ENCODE assay signal across 27 mouse cellular contexts in genomic region chr4:133980496-133980895, GRCm38 (mm10). TPM values are rescaled to one million over a fixed set of nuclear protein-coding genes. Genes with fewer than 3 reads are reported as not detected.
DNase-seq lines count a peak whose midpoint lies in the region; ATAC-seq lines count a peak whose summit lies in the region.
"Had no signal": no experiment of that assay in that cellular context is flagged by ENCODE, and none has a peak within 500 bp of the region (broad histone marks: within the 10 kb centered on the region; RNA-seq: fewer than 3 reads in every experiment).

No protein-coding gene starts in this region.

- no peak overlapping the region for H3K4me3 ChIP-seq in heart, embryonic 13.5 days
- H3K4me3 ChIP-seq in intestine, embryonic 15.5 days (replicated peaks): no peak overlapping the region
- H3K4me3 ChIP-seq: forebrain, embryonic 12.5 days; kidney, embryonic 15.5 days; liver, embryonic 12.5 days; midbrain, embryonic 10.5 days had no signal

- 34% methylated on average over 5 of the region's 5 CpGs for WGBS in heart, embryonic 13.5 days
- 77% methylated on average over 5 of the region's 5 CpGs for WGBS in intestine, embryonic 15.5 days

- H3K4me1 ChIP-seq in heart, embryonic 13.5 days: peaks cover 21% of the 10 kb centered on the region
- H3K4me1 ChIP-seq in intestine, embryonic 15.5 days (replicated peaks): no peaks in the 10 kb centered on the region
- H3K4me1 ChIP-seq: forebrain, embryonic 12.5 days; kidney, embryonic 15.5 days; liver, embryonic 12.5 days; midbrain, embryonic 10.5 days had no signal

- H3K9me3 ChIP-seq in heart, embryonic 13.5 days: no peaks in the 10 kb centered on the region
- no peaks in the 10 kb centered on the region for H3K9me3 ChIP-seq in intestine, embryonic 15.5 days
- H3K9me3 ChIP-seq: forebrain, embryonic 12.5 days; kidney, embryonic 15.5 days; liver, embryonic 12.5 days; midbrain, embryonic 10.5 days had no signal

- H3K27me3 ChIP-seq in heart, embryonic 13.5 days (replicated peaks): no peaks in the 10 kb centered on the region
- H3K27me3 ChIP-seq in intestine, embryonic 15.5 days (replicated peaks): no peaks in the 10 kb centered on the region
- H3K27me3 ChIP-seq: forebrain, embryonic 12.5 days; kidney, embryonic 15.5 days; liver, embryonic 12.5 days; Patski had no signal

- no peak for ATAC-seq in heart, embryonic 13.5 days (ENCODE audit: extremely low read depth, insufficient number of reproducible peaks, low FRiP score, low TSS enrichment)
- ATAC-seq in intestine, embryonic 15.5 days: no peak
- ATAC-seq: hindbrain, embryonic 16.5 days; intestine, postnatal 0 days; liver, embryonic 12.5 days; Patski had no signal

- peak; percentile 66 for DNase-seq in MN1 (ENCODE audit: low spot score)
- DNase-seq in heart, adult 18-20 months: peak; percentile 75 to 82
- peak; percentile 64 for DNase-seq in heart, postnatal 4 days
- DNase-seq in Muller cell, postnatal 12 days (ENCODE audit: inconsistent ontology term): no peak
- DNase-seq in yolk sac, embryonic 10.5 days (ENCODE audit: low spot score): no peak
- DNase-seq: adrenal gland, postnatal 14 days; cerebellum, adult 9-11 months; kidney, postnatal 4 days; lung, adult 2 months; lung, postnatal 36 days; retina, postnatal 1 day; right cerebral cortex, postnatal 4 days; thymus, postnatal 14 days had no signal

- peak overlapping the region; percentile 90 for H3K27ac ChIP-seq in heart, embryonic 13.5 days (replicated peaks)
- no peak overlapping the region for H3K27ac ChIP-seq in intestine, embryonic 15.5 days
- H3K27ac ChIP-seq: forebrain, embryonic 12.5 days; kidney, embryonic 15.5 days; liver, embryonic 12.5 days; midbrain, embryonic 10.5 days had no signal

- H3K4me2 ChIP-seq in heart, embryonic 13.5 days: peak overlapping the region; percentile 42
- no peak overlapping the region for H3K4me2 ChIP-seq in intestine, embryonic 15.5 days (replicated peaks)
- H3K4me2 ChIP-seq: forebrain, embryonic 12.5 days; kidney, embryonic 15.5 days; liver, embryonic 12.5 days had no signal

- peak overlapping the region; percentile 37 for H3K9ac ChIP-seq in heart, embryonic 13.5 days
- H3K9ac ChIP-seq in intestine, embryonic 15.5 days: no peak overlapping the region
- H3K9ac ChIP-seq: forebrain, embryonic 12.5 days; kidney, embryonic 15.5 days; liver, embryonic 12.5 days had no signal

- peaks cover 70% of the 10 kb centered on the region for H3K36me3 ChIP-seq in heart, embryonic 13.5 days
- H3K36me3 ChIP-seq in intestine, embryonic 15.5 days: peaks cover 15% of the 10 kb centered on the region

RNA-seq across cellular contexts. Expression of gene Hmgn2, which starts 12.0 kb away (rescaled TPM):
- total RNA-seq in heart, adult 18-20 months (2021): 100 to 1,000 TPM; 106 to 113 TPM
- polyA plus RNA-seq in heart, embryonic 13.5 days (2015; fragmentation: Nextera tagmentation; extraction: Ambion mirVana): 1,526 and 1,676 TPM in 2 replicates
- 100 to 1,000 TPM; 484 to 489 TPM for total RNA-seq in heart, postnatal 4 days (2021)
- 1,763 and 2,086 TPM in 2 replicates for polyA plus RNA-seq in intestine, embryonic 15.5 days (2015; fragmentation: Nextera tagmentation; extraction: Ambion mirVana)

RNA-seq across cellular contexts. Expression of gene Dhdds, which starts 20.2 kb away (rescaled TPM):
- 10 to 100 TPM; 29.9 to 31.9 TPM for total RNA-seq in heart, adult 18-20 months (2021)
- polyA plus RNA-seq in heart, embryonic 13.5 days (2015; fragmentation: Nextera tagmentation; extraction: Ambion mirVana): 31.0 and 33.6 TPM in 2 replicates
- total RNA-seq in heart, postnatal 4 days (2021): 10 to 100 TPM; 39.1 to 40.7 TPM
- 40.3 and 41.9 TPM in 2 replicates for polyA plus RNA-seq in intestine, embryonic 15.5 days (2015; fragmentation: Nextera tagmentation; extraction: Ambion mirVana)

RNA-seq across cellular contexts. Expression of gene Lin28a, which starts 38.1 kb away (rescaled TPM):
- not detected for total RNA-seq in heart, adult 18-20 months (2021)
- polyA plus RNA-seq in heart, embryonic 13.5 days (2015; fragmentation: Nextera tagmentation; extraction: Ambion mirVana): 0.25 and 0.27 TPM in 2 replicates
- total RNA-seq in heart, postnatal 4 days (2021): under 1 TPM; 0.27 to 0.29 TPM
- 0.05 and 0.10 TPM in 2 replicates for polyA plus RNA-seq in intestine, embryonic 15.5 days (2015; fragmentation: Nextera tagmentation; extraction: Ambion mirVana)
- total RNA-seq: adrenal gland, postnatal 14 days; heart, postnatal 36 days; layer of hippocampus, postnatal 10 days; left cerebral cortex, adult 8-10 months had no signal
- polyA plus RNA-seq: cortical plate, adult 2 months; frontal cortex, adult 2 months; intestine, postnatal 0 days; Patski had no signal

Comparison
In these comparisons a context has a peak if more than half of its experiments do, and no peak if none do; other contexts are left out.
1. RNA of gene Hmgn2, which starts 12.0 kb away (total RNA-seq): 484 to 489 TPM in heart, postnatal 4 days; 106 to 113 TPM in heart, adult 18-20 months; every median in the first group is over 4 times any median in the second.
2. DNase-seq: peak in MN1 (single experiment), heart, adult 18-20 months (2 of 2) and heart, postnatal 4 days (single experiment); none in Muller cell, postnatal 12 days (single experiment) and yolk sac, embryonic 10.5 days (single experiment).